Mouse (Mus musculus) lung, postnatal 14 days (tissue): ENCODE results near the gene Hormad2.

Source experiments
- DNase-seq: peaks from one replicate; pipeline ENCODE4 v3.0.0; 2021

Gene Hormad2

DNA sequence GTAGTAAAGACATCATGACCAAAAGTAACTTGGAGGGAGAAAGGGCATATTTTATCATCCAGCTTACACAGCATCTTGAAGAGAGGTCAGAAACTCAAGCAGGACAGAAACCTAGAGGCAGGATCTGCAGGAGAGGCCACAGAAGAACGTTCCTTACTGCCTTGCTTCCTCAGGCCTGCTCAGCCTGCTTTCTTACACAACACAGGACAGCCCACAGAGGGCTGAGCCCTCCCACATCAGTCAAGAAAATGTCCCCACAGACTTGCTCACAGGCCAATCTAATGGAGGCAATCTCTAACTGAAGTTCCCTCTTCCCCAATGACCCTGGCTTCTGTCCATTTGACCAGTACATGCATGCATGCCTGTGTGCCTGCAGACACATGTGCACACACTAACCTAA, 1.4 kb upstream of the Hormad2 start:
- DNase-seq: no peak

DNA sequence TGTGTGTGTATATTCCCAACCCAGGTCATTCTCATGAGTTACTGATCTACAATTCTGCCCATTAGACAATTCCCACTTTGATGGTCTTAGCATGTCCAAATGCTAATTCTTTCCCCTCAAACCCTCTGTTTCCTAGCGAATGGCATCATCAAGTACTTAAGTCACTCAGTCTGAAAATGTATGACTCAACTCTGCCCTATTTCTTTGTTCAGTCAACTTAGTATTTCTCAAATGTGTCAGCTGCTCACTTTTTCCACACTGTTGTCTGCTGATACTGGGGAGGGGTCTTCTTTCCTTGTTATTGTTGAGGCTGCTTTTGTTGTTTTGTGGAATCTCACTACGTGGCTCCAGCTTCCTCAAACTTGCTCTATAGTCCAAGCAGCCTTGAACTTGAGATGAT, 2.7 kb downstream of the Hormad2 start:
- no peak for DNase-seq

DNA sequence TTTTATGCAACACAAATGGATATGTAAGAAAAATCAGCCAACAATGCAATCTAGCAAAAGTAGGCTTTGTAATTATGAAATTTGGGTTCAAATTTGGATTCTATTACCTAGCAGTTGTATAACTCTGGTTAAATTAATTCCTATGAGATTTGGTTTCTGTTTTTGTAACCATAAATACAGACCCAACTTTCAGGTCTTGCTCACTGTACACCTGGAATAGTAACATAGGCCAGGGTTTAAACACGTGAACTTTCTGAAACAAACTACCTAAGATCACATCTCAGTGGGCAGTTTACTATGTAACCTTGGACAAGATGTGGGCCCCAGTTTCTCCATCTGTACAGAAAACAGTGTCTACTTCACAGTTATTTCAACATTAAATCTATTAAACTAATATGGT, 3.6 kb downstream of the Hormad2 start:
- no peak for DNase-seq

GRCm38 (mm10) chr11:4436631-4437030, 4.3 kb downstream of the Hormad2 start:
- DNase-seq: no peak

DNA sequence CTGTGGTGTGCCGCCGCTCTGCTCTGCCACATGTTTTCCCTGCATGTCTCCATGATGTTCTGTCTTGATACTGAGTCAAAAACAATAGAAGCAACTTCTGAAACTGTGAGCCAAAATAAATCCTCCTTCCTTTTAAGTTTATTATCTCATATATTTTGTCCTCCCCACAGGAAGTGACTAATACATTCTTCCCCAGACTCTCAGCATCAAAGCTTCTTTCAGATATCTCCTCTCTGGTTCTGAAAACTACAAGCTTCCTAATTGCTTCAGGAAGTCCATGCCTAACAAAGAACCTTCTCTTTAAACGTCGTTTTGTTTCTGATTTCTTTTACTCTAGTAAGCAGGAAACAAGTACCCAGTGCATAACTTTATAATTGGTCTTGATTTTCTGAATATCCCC, 6.4 kb downstream of the Hormad2 start:
- no peak for DNase-seq

DNA sequence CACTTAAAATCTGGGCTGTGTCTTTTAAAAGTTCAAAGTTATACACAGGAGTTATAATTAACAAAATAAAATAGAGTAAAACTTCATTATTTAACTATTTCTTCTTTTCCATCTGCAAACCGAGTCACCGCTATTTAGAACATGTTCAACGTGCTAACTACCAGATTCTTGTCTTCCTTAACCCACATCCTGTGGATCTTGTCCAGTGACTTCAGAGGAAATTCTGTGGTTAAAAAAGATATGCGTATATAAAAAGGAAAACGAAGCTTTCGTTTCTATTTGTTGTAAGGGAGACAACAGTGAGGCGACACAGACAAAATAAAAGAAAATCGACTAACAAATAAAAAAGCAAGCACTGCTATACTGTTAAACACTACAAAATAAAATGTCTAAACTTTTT, 17.1 kb downstream of the Hormad2 start:
- DNase-seq: no peak

- no peak for DNase-seq
Measured at GRCm38 (mm10) chr11:4422494-4423425, 18.1 kb downstream of the Hormad2 start.

- DNase-seq: no peak
Measured at GRCm38 (mm10) chr11:4421933-4422488, 18.9 kb downstream of the Hormad2 start.

- no peak for DNase-seq
Measured at GRCm38 (mm10) chr11:4417986-4418385, 22.9 kb downstream of the Hormad2 start.

DNA sequence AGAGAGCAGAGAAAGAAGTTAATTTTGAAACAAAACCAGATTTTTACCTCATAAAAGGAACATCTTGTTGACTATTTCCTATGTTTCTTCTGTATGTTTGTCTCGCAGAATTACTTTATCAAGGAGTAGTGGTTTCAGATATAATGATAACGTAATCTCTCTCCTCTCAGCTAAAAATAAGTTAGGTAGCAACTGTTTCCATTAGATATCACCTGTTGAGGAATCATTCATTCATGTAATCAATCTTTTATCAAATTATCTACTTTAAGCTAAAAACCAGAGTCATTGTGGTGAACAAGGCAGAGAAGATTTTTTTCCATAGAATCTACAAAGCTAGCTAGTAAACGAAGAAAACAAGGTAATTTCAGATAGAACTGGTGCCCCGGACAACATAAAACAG, 28.6 kb downstream of the Hormad2 start:
- DNase-seq: no peak

GRCm38 (mm10) chr11:4404277-4404676, 36.6 kb downstream of the Hormad2 start:
- DNase-seq: no peak

DNA sequence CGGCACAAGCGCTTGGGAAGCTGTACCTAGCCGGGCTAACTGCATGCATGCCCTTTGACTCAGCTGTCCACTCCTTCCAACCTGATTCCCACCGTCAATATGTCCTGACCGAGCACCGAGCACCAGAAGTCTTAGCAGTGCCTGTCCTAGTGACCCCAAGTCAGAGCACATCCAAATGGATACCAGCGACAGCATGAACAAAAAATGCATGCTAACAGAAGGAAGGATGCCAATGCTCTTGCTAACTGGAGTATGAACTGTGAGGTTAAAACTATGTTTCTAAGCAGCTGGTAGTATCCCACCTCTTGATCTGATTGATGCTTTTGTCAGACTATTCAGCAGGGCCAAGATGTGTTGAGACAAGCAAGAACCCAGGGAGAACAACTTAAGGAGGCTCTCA, 37.5 kb downstream of the Hormad2 start:
- DNase-seq: no peak

GRCm38 (mm10) chr11:4401251-4401650, 39.7 kb downstream of the Hormad2 start:
- no peak for DNase-seq

GRCm38 (mm10) chr11:4394226-4394625, 46.7 kb downstream of the Hormad2 start:
- DNase-seq: no peak

- no peak for DNase-seq
Measured at GRCm38 (mm10) chr11:4388018-4388417, 52.9 kb downstream of the Hormad2 start.

GRCm38 (mm10) chr11:4382321-4382720, 58.6 kb downstream of the Hormad2 start:
- no peak for DNase-seq

GRCm38 (mm10) chr11:4379857-4380256, 61.0 kb downstream of the Hormad2 start:
- no peak for DNase-seq

DNA sequence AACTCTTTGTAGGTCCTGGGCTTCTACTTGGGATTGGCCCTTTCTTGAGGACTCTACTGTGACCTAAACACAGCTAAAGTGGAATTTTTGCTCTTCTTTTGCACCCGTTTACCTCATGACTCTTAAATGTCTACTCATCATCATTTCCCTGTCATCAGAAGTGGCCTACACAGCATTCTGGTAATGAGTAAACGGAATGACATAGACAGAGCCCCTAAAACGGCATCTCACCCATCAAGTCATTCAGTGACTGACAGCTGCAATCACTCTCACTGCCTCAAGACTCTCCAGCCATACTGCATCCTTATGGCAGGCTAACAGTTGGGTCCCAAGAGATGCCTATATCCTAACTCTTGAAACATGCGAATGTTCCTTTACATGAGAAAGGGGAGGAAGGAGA, 74.5 kb downstream of the Hormad2 start:
- DNase-seq: no peak

- DNase-seq: no peak
Measured at GRCm38 (mm10) chr11:4355430-4355829, 85.5 kb downstream of the Hormad2 start.

DNA sequence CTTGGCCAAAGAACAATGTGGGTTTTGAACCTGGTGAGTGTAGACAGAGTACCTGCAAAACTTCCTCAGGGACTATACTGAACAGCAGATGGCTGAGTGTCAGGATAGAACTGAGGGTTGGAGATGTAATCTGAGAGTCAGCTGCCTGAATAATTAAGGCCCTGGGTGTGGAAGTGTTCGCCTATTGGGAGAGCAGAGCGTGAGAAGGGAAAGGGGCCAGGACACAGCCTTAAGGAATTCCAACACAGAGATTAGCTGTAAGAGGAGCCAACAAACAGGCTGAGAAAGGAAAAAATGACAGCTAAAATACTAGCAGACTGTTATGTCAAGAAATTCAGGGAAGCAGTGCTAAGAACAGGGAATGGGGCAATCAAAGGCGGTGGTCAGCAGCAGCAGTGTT, 88.3 kb downstream of the Hormad2 start:
- DNase-seq: no peak

DNA sequence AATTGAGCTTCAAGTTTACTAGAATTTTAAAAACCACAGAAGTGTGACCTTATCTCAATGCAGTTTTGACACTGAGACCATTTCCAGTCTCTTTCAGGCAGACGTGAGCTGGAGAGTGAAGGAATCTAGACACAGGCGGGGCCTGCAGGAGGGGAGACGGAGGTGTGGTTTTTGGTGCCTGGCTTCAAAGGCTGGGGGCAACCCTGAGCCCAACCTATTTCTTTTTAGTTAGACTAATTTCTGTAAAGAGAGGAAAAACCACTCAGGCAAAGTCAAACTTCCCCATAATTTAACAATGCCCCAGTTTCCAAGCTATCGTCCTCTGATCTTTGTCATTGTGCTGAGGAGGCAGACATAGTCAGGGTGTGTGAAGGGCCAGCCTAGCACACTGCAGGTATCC, 97.0 kb downstream of the Hormad2 start:
- no peak for DNase-seq

GRCm38 (mm10) chr11:4342027-4342426, 98.9 kb downstream of the Hormad2 start:
- DNase-seq: no peak

DNA sequence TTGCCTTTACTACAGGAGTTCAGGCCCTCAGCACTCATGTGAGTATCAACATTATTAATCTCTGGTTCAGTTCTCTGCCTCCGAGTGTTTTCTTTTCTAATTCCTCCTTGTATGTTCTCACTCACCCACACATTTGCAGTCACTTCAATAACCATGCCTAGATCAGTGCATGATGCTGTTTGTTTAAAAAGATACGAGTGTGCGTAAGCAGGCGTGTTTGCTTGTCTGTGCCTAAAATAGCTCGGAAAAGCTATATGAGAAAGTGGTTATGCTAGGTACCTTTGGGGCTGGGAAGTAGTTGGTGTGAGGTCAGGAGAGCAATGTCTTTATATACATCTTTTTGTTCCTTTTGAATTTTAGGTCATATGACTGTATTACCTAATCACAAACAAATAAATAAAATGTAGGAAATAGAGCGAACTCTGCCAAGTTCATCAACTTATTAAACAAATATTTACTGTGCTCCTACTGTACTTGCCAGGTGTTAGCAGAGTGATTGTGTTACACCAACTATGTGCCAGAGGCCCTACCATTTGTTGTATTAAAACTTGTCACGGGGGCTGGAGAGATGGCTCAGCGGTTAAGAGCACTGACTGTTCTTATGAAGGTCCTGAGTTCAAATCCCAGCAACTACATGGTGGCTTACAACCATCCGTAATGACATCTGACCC, 100.7 kb downstream of the Hormad2 start:
- no peak for DNase-seq

GRCm38 (mm10) chr11:4339275-4339674, 101.6 kb downstream of the Hormad2 start:
- DNase-seq: no peak
